Mouse (Mus musculus) embryo, embryonic 9.5 days (tissue): ENCODE data around the gene Ppt2.
A peak's percentile ranks its signal among the peaks of the same experiment; 100 is the strongest.

Source experiments
- DNase-seq: peaks from one replicate; pipeline ENCODE4 v3.0.0-alpha.2; 2017; ENCODE audit errors: extremely low spot score

Gene Ppt2

GRCm38 (mm10) chr17:34627943-34628643, at the start of gene Ppt2:
Gene Ppt2 (minus strand): TSS chr17:34628510.
- no peak for DNase-seq

DNA sequence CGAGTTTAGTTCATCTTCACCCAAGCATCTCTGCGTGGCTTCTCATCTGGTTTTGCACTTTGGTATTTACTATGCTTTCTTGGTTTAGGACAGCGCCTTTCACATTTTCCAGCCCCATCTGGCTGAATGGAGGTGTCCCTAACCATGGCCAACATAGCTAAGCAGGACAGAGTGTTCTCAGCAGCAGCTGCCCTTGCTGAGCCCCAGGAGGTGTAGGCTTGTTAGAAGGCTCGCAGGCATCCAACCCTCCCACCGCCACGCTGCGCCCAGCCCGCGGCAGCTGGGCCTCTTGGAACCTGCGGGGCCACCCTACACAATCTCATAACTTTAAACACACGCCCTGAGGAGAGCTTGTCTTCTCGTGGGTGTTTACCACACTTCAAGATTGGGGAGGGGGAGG, 48.4 kb upstream of the Ppt2 start:
- DNase-seq, result no peak

- no peak for DNase-seq
Measured at GRCm38 (mm10) chr17:34676093-34676460, 47.8 kb upstream of the Ppt2 start.

GRCm38 (mm10) chr17:34675205-34676092, 47.1 kb upstream of the Ppt2 start:
- no peak for DNase-seq

DNA sequence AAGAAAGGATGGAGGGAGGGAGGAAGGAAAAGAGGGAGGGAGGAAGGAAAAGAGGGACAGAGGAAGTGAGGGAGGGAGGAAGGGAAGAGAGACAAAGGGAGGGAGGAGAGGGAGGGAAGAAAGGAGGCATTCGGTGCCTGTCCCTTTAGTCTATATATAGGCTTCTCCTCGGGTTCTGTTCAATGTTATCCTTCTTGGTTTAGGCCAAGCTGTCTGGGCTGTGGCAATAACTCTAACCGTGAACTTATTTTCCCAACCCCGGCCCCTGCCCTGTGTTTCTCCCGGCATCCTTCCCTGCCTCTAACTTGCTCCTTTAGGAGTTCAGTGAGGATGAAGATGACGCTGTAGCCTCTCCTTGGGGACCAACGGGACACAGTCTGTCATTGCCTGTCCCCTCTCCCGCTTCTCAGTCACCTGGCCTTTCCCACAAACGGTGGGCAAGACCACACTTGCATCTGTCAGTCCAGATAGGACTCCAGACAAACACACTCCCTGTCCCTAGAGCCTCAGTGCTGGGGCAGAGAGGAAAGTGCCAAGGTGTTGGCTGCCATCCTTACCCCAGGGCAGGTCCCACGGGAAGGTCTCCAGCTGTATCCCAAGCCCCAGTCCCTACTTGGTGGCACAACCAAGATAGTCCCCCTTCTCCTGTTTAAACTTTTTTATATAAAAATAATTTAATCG, 46.4 kb upstream of the Ppt2 start:
- no peak for DNase-seq

GRCm38 (mm10) chr17:34673139-34673538, 44.8 kb upstream of the Ppt2 start:
- no peak for DNase-seq

GRCm38 (mm10) chr17:34672246-34672792, 44.0 kb upstream of the Ppt2 start:
- DNase-seq, result no peak

DNA sequence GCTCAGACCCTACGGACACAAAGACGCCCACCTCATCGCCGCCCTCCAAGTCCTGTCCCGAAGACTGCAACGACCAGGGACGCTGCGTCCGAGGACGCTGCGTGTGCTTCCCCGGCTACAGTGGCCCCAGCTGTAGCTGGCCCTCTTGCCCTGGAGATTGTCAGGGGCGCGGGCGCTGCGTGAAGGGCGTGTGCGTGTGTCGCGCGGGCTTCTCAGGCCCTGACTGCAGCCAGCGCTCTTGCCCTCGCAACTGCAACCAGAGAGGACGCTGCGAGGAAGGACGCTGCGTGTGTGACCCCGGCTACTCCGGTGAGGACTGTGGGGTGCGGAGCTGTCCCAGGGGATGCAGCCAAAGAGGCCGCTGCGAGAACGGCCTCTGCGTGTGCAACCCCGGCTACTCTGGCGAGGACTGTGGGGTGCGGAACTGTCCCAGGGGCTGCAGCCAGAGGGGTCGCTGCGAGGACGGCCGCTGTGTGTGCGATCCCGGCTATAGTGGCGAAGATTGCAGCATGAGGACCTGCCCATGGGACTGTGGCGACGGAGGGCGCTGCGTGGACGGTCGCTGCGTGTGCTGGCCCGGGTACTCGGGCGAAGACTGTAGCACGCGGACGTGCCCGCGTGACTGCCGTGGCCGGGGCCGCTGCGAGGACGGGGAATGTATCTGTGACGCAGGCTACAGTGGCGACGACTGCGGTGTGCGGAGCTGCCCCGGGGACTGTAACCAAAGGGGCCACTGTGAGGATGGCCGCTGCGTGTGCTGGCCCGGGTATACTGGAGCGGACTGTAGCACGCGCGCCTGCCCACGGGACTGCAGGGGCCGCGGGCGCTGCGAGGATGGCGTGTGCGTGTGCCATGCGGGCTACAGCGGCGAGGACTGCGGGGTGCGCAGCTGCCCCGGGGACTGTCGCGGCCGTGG, 43.1 kb upstream of the Ppt2 start:
- peak; percentile 56 for DNase-seq

GRCm38 (mm10) chr17:34670235-34670634, 41.9 kb upstream of the Ppt2 start, which contains the start of gene Tnxb:
Gene Tnxb (plus strand): TSS chr17:34670535.
- no peak for DNase-seq

GRCm38 (mm10) chr17:34664472-34664871, 36.2 kb upstream of the Ppt2 start:
- no peak for DNase-seq

DNA sequence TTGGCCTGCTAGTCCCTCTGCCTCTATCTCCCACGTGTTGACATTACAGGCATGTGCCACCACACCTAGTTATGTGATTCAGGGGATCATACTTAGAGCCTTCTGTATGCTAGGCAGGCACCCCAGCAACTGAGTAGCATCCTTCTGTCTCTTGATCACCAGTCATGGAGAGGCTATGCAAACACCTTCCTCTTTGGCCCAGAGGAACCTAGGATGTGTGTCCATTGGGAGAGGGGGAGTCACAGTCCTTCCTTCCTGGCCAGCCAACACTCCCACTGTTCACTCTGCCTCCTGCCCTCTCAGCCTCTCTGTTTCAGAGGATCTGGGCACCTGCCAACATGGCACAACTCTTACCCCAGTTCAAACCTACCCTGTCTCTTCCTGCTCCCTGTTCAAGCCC, 35.2 kb upstream of the Ppt2 start:
- no peak for DNase-seq

DNA sequence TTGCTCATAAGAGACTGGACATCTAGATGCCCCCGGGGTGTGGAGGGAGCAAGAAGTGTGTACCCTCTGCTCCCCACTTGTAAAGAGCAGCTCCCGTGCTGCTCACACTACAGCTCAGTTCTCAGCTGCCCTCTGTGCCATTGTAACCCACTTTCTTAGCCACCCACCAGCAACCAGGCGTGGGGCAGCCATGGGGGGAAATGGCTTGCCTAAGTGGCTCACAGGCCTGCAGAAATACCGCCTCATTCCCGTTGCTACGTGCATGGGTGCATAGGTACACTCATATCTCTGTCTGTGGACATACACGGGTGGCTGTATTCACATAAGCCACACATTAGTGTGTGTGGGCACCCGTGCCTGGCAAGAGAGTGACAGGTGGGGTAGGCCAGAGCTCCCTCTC, 34.7 kb upstream of the Ppt2 start:
- DNase-seq, result no peak

DNA sequence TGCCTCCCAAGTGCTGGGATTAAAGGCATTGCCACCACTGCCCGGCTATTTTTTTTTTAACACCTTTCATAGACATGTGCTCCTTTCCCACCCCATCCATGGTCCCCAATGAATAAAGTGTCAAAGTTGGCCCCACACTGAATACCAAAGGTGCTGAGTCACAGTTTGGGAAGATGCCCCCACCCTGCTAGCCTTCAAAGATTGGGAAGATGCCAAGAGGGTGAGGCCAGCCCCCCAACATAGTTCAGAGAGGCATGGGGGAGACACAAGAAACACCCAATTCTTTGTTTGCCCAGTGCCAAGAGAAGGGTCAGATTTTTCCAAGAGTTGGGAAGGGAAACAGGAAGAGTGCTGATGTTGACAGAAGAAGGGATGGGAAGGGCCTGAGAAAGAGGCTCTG, 34.2 kb upstream of the Ppt2 start:
- no peak for DNase-seq

- no peak for DNase-seq
Measured at GRCm38 (mm10) chr17:34661121-34661591, 32.8 kb upstream of the Ppt2 start.

DNA sequence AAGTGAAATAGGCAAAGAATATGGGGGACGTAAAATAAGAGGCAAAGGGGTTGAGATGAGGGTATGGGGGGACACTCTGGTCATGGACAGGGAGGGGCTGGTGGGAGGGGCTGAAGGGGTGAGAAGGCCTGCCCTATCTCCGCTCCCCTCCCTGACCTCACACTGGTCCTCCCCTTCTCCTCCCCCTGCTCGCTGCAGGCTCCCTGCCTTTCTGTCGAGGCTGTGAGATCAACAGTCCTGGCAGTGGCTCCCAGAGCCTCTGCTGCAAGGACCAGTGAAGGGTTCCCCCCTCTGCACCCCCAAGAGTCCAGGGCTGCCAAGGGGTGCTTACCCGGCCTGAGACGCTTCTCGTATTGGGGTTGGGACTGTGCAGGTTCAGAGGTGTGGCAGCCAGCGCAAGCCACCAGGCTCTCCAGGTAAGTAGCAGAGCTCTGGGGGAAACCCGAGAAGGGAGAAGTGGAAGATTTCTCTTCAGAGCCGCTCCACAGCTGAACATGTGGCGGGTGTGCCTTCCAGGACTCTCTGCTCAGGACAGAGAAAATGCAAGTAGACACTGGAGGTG, 32.0 kb upstream of the Ppt2 start:
- DNase-seq, result no peak

GRCm38 (mm10) chr17:34659897-34660214, 31.5 kb upstream of the Ppt2 start:
- DNase-seq, result no peak

DNA sequence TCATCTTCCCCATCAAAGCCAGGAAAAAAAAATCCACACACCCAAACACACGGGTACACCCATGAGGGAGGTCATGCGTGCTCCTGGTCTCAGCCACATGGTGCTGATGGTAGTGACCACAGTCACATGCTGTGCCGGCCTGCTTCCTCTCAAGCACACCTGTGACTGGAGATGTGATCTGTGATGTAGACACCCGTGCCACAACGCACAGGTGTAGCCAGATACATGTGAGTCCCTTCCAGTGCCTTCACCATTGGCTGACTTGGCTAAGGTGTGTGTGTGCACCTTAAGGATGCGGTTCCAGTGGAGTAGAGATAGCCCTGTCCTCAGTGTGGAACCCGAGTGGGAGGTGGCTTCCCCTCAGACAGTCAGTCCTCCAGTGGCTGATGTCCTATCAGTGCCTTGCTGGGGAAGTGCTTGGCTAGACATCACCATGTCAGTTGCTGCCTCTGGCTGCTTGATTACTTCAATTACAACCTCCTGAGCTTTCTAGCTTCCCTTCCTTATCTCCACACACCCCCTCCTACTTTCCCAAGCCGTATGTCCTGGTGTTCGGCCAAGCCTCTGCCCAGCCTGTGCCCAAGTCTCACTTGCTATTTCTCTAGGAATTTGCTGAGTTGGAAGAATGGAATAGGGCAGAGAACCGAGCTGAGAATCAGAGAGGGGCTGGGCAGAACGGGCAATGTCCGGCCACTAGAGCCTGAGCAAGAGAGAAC, 31.0 kb upstream of the Ppt2 start:
- DNase-seq, result no peak

GRCm38 (mm10) chr17:34658591-34658990, 30.3 kb upstream of the Ppt2 start:
- DNase-seq, result no peak

- no peak for DNase-seq
Measured at GRCm38 (mm10) chr17:34658145-34658544, 29.8 kb upstream of the Ppt2 start.

DNA sequence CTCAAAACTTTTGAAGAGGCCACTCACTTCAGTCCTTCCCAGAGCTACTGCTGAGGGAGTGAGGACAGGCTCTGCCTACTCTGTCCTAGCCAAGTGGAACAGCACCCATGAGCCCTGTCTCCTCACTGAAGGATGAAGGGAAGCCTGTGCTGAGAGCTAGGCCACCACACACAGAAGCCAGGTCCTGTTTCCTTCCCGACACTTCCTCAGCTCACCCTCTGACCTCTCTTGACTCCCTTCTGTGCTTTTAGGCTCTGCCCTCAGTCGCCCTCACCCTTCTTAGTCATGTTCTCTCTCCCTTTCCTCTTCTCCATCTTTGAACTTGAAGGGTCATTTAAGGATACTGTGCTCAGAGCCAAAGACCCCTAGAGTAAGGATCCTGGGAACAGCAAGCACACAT, 29.0 kb upstream of the Ppt2 start:
- no peak for DNase-seq
